Mouse (Mus musculus): ENCODE measurements at regions not wholly inside any gene's neighbourhood (a gene's known extent, or its start where the extent isn't known, plus 50 kb on each side); places are given as distances from the start of the nearest gene placed in this dataset.

DNA sequence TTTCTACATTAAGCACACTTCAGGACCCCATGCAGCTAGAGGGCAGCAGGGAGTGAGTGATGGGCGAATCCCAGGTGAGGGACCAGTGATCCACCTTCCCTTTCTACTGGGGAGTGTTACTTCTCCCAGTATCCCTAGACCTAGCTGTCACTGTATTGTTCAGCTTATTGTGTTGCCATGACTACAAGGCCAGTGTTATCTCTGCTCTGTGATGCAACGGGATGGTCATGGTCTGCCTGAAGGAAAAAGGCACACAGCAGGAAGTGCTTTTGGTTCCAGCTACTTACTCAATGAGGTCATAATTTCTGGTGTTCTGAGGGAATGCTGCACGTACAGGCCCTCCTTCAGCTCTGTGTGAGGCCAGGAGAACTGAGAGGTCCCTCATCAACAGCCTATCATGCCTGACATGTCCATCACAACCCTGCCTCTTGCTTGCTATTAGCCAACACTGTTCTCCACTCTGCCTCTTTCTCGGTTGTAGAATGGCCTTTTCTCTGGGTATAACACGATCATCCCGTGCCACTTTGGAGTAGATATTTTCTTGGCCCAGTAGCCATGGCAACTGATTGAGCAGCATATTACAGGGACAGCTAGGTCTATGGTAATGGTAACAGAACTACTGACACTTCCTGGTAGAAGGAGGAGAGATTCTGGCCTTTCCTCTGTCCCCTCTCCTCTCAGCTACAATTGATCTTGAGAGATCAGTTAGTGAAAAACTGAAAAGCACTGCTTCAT is 178.5 kb upstream of the Jade1 start:
- peak; percentile 62 for DNase-seq (ENCODE audit: low read depth)
- TF ChIP-seq CTCF (IDR thresholded peaks at IDR 0.05; ENCODE audit: borderline replicate concordance, extremely low read depth, insufficient read depth, insufficient read length) = 0 out of 2 replicates have a peak, but pooled peaks have one; percentile 9
- TF ChIP-seq POLR2A (IDR thresholded peaks at IDR 0.05; ENCODE audit: borderline replicate concordance, extremely low read depth, insufficient read depth, insufficient read length, poor library complexity, severe bottlenecking) = no peak

DNA sequence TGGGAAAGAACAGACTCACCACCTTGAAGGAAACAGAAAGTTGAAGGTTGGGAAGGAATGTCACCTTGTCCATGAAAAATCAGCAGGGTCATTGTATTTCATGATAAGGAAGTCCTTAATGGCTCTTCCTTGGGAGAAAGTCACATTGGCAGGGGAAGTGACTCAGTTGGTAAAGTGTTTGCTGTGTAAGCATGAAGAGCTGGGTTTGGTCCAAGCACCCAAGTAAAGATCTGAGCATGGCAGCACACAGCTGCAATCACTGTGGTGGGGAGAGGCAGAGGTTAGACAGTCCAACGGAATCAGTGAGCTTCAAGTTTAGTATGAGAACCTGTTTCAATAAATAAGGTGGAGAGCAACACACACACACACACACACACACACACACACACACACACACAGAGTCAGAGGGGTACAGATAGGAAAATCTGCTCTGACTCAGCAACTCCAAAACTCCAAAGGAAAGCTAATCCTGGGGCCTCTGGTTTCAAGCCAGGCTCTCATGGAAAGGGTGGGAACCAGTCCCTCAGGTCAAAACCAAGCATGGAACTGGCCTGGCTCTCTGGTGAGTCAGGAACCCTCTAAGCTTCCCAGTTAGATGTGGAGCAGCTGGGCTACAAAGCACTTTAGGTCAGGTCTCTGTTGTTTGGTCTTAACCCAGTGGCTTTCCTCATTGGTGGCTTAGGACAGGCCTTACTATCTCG is 180.2 kb upstream of the Jade1 start:
- DNase-seq (ENCODE audit: low read depth) = no peak
- TF ChIP-seq POLR2A (IDR thresholded peaks at IDR 0.05; ENCODE audit: borderline replicate concordance, extremely low read depth, insufficient read depth, insufficient read length, poor library complexity, severe bottlenecking) (no peak), CTCF (IDR thresholded peaks at IDR 0.05; ENCODE audit: borderline replicate concordance, extremely low read depth, insufficient read depth, insufficient read length) (no peak)

DNA sequence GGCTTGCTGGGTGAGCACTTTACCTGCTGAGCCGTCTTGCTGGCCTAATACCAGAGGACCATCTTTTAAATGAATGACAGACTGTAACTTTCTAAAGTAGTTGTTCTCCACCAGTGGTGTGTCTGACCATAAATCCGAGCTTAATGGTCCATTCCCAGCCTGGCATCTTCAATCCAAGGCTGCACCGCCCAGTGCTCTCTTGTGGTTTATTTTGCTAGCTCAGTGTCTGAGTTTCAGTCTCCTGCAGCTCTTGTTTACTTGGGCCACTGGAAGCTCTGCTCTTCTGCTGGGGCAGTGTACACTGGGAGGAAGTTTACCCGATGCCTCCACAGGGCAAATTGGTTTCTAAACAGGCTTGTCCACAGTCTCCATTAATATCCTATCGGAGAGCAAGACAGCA is 182.3 kb upstream of the Jade1 start:
- no peak for DNase-seq (ENCODE audit: low read depth)
- TF ChIP-seq POLR2A (IDR thresholded peaks at IDR 0.05; ENCODE audit: borderline replicate concordance, extremely low read depth, insufficient read depth, insufficient read length, poor library complexity, severe bottlenecking) = no peak
- TF ChIP-seq CTCF (IDR thresholded peaks at IDR 0.05; ENCODE audit: borderline replicate concordance, extremely low read depth, insufficient read depth, insufficient read length) = no peak

DNA sequence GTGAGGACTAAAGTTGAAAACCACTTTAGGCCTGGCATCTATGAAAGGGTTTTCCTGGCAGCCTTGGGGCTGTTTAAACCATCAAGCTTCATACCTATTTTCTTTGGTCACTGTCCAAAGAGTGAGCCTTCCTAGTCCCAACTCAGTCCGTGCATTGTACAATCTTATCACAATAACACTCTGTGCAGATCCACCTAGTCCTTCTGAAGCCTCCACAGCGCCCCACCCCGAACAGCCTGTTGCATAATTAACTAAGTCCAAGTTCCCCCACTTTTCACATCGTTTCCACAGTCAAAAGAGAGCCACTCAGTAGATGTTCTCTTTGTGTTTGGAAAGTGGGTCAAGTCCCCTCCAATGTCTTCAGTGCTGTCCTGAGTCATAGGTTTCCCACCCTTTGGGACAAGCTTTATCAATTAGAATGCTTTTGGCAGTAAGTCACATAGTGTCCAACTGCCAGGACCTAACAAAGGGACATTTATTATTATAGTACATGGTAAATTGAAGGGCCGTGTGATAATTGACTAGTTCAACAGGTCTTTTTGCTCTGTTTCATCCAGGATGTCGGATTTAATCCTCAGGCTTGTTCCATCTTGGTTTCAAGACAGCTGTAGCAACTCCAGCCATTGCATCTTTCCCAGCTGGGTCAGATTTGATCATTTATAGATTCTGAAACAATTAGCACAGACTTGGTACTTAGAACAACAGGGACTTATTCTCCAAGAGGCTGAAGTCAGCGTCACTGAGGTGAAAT is 187.0 kb upstream of the Jade1 start:
- no peak for TF ChIP-seq POLR2A (IDR thresholded peaks at IDR 0.05; ENCODE audit: borderline replicate concordance, extremely low read depth, insufficient read depth, insufficient read length, poor library complexity, severe bottlenecking)
- TF ChIP-seq CTCF (IDR thresholded peaks at IDR 0.05; ENCODE audit: borderline replicate concordance, extremely low read depth, insufficient read depth, insufficient read length) = no peak
- DNase-seq (ENCODE audit: low read depth) = no peak

DNA sequence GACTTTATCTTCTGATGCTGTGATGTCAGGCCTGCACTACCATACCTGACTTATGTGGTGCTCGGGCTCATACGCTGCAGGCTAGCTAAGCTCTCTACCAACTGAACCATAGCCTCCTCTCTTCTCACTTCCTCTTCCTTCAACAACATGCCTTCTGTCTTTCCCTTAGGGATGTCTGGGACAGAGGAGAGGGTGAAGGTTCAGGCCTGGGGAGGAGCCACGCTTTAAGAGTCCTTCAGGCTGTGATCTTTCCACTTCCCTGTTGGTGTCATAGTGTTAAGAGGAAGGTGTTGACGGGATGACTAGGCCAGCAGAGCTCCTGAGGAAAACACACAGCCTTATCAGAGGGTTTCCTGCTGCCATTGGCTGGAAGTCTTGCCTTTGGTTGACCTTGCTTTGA is 188.8 kb upstream of the Jade1 start:
- no peak for DNase-seq (ENCODE audit: low read depth)
- no peak for TF ChIP-seq POLR2A (IDR thresholded peaks at IDR 0.05; ENCODE audit: borderline replicate concordance, extremely low read depth, insufficient read depth, insufficient read length, poor library complexity, severe bottlenecking)
- TF ChIP-seq CTCF (IDR thresholded peaks at IDR 0.05; ENCODE audit: borderline replicate concordance, extremely low read depth, insufficient read depth, insufficient read length) = no peak

DNA sequence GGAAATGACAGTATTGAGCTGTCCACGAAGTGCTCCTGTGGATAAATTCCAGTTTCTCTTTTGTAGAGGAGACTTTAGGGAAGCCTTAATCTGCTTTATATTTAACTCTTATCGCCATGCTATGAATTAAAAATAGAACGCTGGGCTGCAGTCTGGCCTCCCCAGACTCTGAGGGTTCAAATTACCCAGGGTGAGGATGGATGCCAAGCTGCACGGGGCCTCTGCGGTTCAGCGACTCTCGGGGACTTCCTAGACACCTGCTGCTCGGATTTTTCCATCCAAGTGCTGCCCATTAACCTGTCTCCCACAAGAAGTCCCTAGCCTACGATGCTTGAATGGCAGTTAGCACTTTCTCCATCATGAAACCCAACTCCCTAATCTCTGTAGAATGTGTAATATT is 189.3 kb upstream of the Jade1 start:
- no peak for TF ChIP-seq CTCF (IDR thresholded peaks at IDR 0.05; ENCODE audit: borderline replicate concordance, extremely low read depth, insufficient read depth, insufficient read length)
- no peak for TF ChIP-seq POLR2A (IDR thresholded peaks at IDR 0.05; ENCODE audit: borderline replicate concordance, extremely low read depth, insufficient read depth, insufficient read length, poor library complexity, severe bottlenecking)
- DNase-seq (ENCODE audit: low read depth) = no peak

DNA sequence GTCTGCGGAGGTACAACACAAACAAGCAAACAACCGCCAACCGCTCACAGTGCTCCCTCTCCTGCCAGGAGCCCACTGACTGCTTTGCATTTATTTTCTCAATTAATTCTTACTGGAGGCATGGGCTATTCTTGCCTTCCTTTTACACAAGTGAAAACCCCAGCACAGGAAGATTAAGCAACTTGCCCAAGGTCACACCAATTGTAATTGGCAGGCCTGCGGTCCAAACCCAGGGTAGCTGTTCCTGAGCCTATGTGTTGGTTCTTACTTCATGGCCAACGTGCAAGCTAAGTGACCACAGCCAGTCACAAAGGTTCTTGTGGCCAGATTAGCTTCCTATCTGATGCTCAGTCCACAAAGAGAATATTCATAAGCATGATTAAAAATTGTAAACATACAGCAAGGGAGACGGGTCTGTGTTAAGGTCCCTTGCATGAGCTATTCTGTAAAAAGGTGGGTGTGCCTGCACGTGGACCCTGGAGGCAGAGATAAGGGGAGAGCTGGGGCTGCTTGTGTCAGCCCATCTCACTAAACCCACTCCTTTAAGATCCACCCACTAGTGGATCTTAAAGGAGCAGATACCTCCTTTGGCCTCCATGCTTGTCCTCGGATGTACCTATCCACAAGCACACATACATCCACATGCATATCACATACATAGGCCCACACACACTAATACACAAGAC is 190.2 kb upstream of the Jade1 start:
- no peak for TF ChIP-seq CTCF (IDR thresholded peaks at IDR 0.05; ENCODE audit: borderline replicate concordance, extremely low read depth, insufficient read depth, insufficient read length)
- TF ChIP-seq POLR2A (IDR thresholded peaks at IDR 0.05; ENCODE audit: borderline replicate concordance, extremely low read depth, insufficient read depth, insufficient read length, poor library complexity, severe bottlenecking) = no peak
- peak; percentile 29 for DNase-seq (ENCODE audit: low read depth)

DNA sequence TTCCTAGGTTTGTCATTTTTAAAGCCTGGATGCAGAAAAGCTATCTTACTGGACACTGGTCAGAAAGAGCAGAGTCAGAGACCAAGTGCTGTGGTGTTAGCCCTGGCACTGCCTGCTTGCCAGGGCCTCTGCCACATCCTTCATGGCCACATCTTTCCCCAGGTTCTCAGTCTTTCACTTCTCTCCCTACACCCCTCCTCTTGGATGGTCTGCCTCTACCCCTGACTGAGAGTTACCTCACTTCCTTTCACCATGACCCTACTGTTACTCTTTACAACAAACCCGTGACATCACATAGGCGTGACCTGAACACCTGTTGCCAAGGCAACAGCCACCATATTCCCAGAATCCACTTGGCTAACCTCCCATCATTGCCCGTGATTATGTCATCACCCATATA is 191.6 kb upstream of the Jade1 start:
- TF ChIP-seq POLR2A (IDR thresholded peaks at IDR 0.05; ENCODE audit: borderline replicate concordance, extremely low read depth, insufficient read depth, insufficient read length, poor library complexity, severe bottlenecking) = no peak
- TF ChIP-seq CTCF (IDR thresholded peaks at IDR 0.05; ENCODE audit: borderline replicate concordance, extremely low read depth, insufficient read depth, insufficient read length) = no peak

DNA sequence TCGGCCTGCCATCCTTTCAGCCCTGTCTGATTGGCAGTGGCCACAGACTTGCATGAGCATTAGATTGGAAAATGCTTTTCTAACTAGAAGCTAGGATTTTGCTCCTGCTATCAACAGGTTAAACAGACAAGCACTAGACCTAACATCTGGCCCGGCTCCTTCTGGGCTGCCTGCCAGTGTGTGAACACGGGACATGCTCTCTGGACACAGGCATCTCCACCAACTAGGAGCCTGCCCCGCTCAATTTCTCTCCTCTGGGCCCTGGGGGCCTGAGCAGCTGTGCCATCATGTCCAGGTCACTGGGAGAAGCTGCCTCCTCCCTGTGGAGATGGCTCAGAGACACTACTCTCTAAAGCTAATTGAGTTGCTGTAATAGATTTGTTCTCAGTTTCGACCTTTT is 195.3 kb upstream of the Jade1 start:
- DNase-seq (ENCODE audit: low read depth) = no peak
- TF ChIP-seq CTCF (IDR thresholded peaks at IDR 0.05; ENCODE audit: borderline replicate concordance, extremely low read depth, insufficient read depth, insufficient read length) = no peak
- no peak for TF ChIP-seq POLR2A (IDR thresholded peaks at IDR 0.05; ENCODE audit: borderline replicate concordance, extremely low read depth, insufficient read depth, insufficient read length, poor library complexity, severe bottlenecking)

More for the DNA sequence above, 191.6 kb upstream of the Jade1 start:
- DNase-seq (ENCODE audit: low read depth) = no peak

DNA sequence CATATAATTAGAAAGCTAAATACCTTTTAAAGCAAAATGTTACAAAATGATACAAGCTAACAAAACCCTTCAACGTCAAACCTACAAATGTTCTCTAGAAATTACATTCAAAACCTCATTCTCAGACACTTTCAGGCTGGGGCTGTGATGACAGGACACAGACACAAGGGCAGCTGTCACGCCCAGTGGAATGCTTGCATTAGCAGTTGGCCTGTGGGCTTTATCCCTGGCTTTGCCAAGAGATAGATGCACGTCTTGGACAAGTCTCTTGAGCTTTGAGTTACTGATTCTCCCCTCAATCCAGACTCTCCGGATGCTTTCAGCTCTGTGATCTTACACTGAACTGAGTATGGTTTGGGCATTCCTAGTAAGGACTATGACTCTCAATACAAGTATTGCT is 196.1 kb upstream of the Jade1 start:
- TF ChIP-seq POLR2A (IDR thresholded peaks at IDR 0.05; ENCODE audit: borderline replicate concordance, extremely low read depth, insufficient read depth, insufficient read length, poor library complexity, severe bottlenecking) (no peak), CTCF (IDR thresholded peaks at IDR 0.05; ENCODE audit: borderline replicate concordance, extremely low read depth, insufficient read depth, insufficient read length) (no peak)
- no peak for DNase-seq (ENCODE audit: low read depth)

DNA sequence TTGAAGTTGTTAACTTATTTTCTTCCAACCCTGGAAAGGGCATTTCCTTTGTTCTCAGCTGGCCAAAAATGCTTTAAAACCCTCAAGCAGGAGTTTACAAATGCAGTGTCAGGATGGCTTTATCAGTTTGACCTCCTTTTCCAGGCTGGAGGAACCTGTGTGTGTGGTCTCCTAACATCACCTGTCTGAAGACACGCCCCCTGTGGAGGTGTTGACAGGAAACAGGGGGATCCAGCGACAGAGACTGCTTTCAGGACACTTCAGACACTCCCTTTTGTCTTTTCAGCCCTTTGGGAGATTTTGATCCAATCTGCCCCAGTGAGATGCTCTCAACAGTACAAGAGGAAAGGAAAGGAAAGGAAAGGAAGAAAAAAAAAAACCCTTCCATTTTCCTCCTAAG is 202.5 kb upstream of the Jade1 start:
- no peak for DNase-seq (ENCODE audit: low read depth)
- TF ChIP-seq POLR2A (IDR thresholded peaks at IDR 0.05; ENCODE audit: borderline replicate concordance, extremely low read depth, insufficient read depth, insufficient read length, poor library complexity, severe bottlenecking) (no peak), CTCF (IDR thresholded peaks at IDR 0.05; ENCODE audit: borderline replicate concordance, extremely low read depth, insufficient read depth, insufficient read length) (no peak)

Measured in brain, embryonic 14.5 days (tissue).